Mouse (Mus musculus) retina, embryonic 14.5 days (tissue): ENCODE data around the gene Ecd.
"Not testable (repeated sequence)": the region's sequence is repeated elsewhere in the genome, so short reads cannot be mapped to it uniquely, and the experiment has no call there.

ENCODE experiments used
- DNase-seq: peaks from one replicate; pipeline ENCODE4 v3.0.0-alpha.2; 2015; ENCODE audit warnings: low spot score

Gene Ecd

DNA sequence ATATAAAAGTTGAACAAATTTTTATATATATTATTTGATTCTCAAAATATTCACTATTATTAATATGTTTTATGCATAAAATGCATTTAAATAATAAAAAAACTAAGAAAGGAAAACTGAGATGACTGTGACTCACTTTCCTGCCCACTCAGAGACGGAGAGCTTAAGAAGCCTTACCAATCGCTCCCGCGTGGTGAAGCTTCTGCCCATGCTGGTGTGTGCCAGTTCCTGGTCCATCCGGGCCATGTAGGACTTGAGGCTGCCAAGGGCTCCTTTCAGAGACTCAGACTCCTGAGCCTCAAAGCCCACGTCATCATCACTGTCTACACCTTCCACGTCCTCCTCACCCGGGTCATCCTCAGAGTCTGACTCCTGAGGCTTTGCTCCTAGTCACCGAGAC is 23.7 kb downstream of the Ecd start:
- no peak for DNase-seq

DNA sequence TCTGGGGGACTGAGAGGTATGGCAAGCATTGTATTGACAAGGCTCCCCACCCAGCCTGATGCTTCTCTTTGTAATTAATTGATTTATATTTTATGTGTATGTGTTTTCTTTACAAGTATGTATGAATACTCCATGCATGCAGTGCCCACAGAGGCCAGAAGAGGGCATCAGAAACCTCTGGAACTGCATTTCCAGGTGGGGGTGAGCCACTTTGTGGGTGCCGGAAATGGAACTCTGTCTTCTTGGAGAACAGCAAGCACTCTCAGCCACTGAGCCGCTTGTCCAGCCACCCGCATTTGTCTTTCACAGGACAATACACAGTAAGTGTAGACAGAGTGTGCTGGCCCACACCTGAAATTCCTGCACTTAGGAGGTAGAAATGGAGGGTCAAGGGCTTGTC is 28.5 kb downstream of the Ecd start:
- peak; percentile 42 for DNase-seq

DNA sequence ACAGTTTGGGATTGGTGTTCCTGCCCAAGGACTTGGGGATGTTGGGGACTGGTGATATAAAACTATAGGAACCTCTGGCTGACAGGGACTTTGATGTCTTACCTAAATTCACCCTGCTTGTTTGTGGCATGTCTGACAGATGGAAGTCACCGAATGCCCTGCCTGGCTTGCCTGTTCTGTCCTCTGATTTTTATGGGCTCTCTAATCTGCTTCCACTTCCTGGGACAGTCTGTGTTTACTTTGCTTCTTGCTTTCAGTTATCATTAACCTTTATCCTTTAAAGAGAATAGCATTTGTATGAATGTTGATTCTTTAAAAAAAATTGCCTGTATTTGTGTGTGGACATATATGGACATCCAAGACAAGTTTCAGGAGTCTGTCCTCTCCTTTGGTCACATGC is 32.8 kb downstream of the Ecd start:
- no peak for DNase-seq

DNA sequence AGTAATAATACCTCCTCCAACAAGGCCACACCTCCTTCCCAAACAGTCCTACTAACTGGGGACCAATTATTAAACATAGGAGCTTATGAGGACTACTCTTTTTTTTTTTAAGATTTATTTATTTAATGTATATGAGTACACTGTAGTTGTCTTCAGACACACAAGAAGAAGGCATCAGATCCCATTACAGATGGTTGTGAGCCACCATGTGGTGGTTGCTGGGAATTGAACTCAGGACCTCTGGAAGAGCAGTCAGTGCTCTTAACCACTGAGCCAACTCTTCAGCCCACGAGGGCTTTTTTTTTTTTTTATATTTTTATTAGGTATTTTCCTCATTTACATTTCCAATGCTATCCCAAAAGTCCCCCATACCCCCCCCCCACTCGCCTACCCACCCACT is 42.8 kb downstream of the Ecd start:
- DNase-seq = not testable (repeated sequence)

DNA sequence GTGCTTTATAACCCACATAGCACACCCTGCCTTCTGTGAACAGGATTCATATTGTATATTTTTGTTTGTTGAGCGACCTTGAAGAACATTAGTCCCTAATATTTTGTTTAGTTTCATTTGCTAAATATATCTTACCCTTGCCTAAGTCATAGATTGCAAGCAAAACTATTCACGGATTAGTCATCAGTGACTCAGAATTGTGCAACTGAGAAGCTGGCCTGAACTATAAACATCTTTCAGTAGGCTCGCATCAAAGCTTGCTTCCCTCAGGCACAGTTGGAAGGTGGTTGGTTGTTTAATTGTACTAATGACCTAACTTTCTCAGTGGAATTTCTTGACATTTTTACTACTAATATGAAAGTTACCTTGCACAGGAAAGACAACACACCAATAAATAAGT is 49.8 kb downstream of the Ecd start:
- no peak for DNase-seq

DNA sequence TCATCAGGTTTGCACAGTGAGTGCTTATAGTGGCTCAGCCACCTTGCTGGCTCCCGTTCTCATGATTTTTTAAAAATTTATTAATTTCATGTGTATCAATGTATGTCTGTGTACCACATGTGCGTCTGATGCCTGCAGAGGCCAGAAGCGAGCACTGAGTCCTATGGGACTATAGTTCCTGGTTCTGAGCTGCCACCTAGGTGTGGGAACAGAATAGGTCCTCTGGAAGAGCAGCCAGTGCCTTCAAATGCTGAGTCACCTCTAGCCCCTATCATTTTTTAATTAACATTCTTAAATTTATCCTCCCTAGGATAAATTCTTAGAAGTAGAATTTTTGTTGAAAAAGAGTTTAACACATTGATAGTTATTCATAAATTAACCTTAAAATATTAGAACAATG is 50.3 kb downstream of the Ecd start:
- no peak for DNase-seq

DNA sequence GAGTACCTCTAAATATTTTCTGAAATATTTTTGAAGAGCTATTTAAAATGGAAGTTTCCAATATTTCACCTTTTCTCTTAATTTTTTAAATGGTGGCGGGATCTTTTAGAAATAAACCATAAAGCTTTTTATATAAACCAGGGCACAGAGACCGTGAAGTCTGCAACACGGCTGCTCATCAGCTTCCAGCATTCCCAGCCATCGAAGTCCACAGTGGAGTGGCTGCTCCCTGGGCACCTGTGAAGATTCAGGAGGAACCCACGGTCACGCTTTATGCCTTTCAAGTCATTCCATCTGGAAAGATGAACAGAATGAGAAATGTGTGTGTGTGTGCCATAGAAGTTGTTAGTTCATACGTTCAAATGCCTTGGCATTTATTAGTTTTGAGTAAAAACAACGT is 53.0 kb downstream of the Ecd start:
- no peak for DNase-seq

DNA sequence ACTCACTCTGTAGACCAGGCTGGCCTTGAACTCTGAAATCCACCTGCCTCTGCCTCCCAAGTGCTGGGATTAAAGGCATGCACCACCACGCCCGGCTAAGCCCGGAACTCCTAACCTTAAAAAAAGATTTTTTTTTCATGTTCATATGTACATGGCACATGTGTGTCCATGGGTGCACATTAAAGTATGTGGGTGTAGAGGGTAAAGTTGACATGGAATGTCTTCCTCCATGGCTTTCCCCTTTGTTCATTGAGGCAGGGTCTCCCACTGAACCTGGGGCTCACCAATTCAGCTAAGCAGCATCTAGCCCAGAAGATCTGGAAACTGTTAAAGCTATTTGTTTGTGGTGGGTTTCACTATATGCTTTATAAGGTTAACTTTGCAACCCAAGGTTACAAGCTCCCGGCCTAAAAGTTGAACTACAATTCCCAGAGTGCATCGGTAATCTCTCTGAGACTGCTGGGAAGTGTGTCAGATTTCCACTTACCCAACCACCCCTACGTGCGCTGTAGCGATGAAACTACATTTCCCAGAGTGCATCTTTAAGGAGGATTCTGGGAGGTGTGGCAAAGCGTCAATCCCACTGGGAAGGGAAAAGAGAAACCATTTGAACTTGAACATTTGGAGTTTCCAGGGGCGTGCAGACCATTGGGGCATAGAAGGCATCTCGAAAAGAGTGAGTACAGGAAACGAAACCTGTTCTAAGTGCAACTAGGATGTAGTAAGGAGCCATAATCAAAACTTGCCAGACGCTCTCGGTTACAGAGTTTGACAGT is 53.6 kb downstream of the Ecd start, which contains the start of gene Nudt13:
Gene Nudt13, plus strand, starts transcription at position 581 of the 776 bp plus-strand sequence.
- peak; percentile 95 for DNase-seq

DNA sequence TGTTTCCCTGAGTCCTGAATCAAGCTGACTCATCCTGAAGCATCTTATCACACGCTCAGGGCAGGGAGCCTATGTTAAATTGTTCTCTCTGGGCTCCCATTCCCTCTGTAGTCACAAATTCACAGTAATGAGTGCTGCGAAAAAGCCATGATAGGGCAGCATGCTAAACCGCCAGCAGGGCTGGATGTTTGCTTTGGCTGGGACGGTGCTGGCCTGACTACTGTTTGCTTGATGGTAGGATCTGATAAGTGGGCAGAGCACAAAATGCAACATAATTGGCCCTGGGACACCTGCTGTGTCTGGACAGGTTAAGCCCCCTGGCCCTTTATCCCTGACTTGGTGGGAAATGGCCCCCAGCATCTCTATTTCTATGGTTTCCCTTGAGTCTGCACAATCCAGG is 56.5 kb downstream of the Ecd start:
- no peak for DNase-seq
